Mouse (Mus musculus): ENCODE results near the gene Prss42. TPM values are rescaled to one million over a fixed set of nuclear protein-coding genes. Genes with fewer than 3 reads are reported as not detected.

Prss42 gene
- not detected for polyA plus RNA-seq (2014; fragmentation: Illumina TruSeq; extraction: RNeasy Lipid Tissue Mini Kit (QIAGEN cat#74804); ENCODE audit: low read depth, low replicate concordance)

GRCm38 (mm10) chr9:110797866-110798265 lies at the start of gene Prss42:
Gene Prss42, plus strand, starts transcription at chr9:110798166.

GRCm38 (mm10) chr9:110813789-110814188 lies 15.8 kb downstream of the Prss42 start, which contains the start of gene Prss44:
Gene Prss44, plus strand, starts transcription at chr9:110813994.

GRCm38 (mm10) chr9:110826390-110826789 lies 28.4 kb downstream of the Prss42 start, which contains the start of gene Prss43:
Gene Prss43, plus strand, starts transcription at chr9:110826690.

GRCm38 (mm10) chr9:110834411-110834810 lies 36.4 kb downstream of the Prss42 start, which contains the start of gene Prss45:
Gene Prss45, plus strand, starts transcription at chr9:110834588.

GRCm38 (mm10) chr9:110844206-110844605 lies 46.2 kb downstream of the Prss42 start, which contains the start of gene Prss46:
Gene Prss46, plus strand, starts transcription at chr9:110844506.

Other genes with a start within 250 kb of the Prss42 start
- not detected for gene Nradd, start 173.7 kb upstream of the Prss42 start, polyA plus RNA-seq (2014; fragmentation: Illumina TruSeq; extraction: RNeasy Lipid Tissue Mini Kit (QIAGEN cat#74804); ENCODE audit: low read depth, low replicate concordance)
- 0.12 TPM for gene Nbeal2, start 144.0 kb upstream of the Prss42 start, polyA plus RNA-seq (2014; fragmentation: Illumina TruSeq; extraction: RNeasy Lipid Tissue Mini Kit (QIAGEN cat#74804); ENCODE audit: low read depth, low replicate concordance)
- gene Ccdc12, start 141.7 kb upstream of the Prss42 start, polyA plus RNA-seq (2014; fragmentation: Illumina TruSeq; extraction: RNeasy Lipid Tissue Mini Kit (QIAGEN cat#74804); ENCODE audit: low read depth, low replicate concordance), result not detected
- not detected for gene Myl3, start 56.3 kb upstream of the Prss42 start, polyA plus RNA-seq (2014; fragmentation: Illumina TruSeq; extraction: RNeasy Lipid Tissue Mini Kit (QIAGEN cat#74804); ENCODE audit: low read depth, low replicate concordance)
- gene Pth1r, start 51.0 kb upstream of the Prss42 start, polyA plus RNA-seq (2014; fragmentation: Illumina TruSeq; extraction: RNeasy Lipid Tissue Mini Kit (QIAGEN cat#74804); ENCODE audit: low read depth, low replicate concordance), result 10.3 TPM
- gene Prss44, start 15.8 kb downstream of the Prss42 start, polyA plus RNA-seq (2014; fragmentation: Illumina TruSeq; extraction: RNeasy Lipid Tissue Mini Kit (QIAGEN cat#74804); ENCODE audit: low read depth, low replicate concordance), result not detected
- gene Prss43, start 28.5 kb downstream of the Prss42 start, polyA plus RNA-seq (2014; fragmentation: Illumina TruSeq; extraction: RNeasy Lipid Tissue Mini Kit (QIAGEN cat#74804); ENCODE audit: low read depth, low replicate concordance), result not detected
- not detected for gene Prss45, start 36.4 kb downstream of the Prss42 start, polyA plus RNA-seq (2014; fragmentation: Illumina TruSeq; extraction: RNeasy Lipid Tissue Mini Kit (QIAGEN cat#74804); ENCODE audit: low read depth, low replicate concordance)
- gene Prss46, start 46.3 kb downstream of the Prss42 start, polyA plus RNA-seq (2014; fragmentation: Illumina TruSeq; extraction: RNeasy Lipid Tissue Mini Kit (QIAGEN cat#74804); ENCODE audit: low read depth, low replicate concordance), result not detected
- gene Prss50, start 59.8 kb downstream of the Prss42 start, polyA plus RNA-seq (2014; fragmentation: Illumina TruSeq; extraction: RNeasy Lipid Tissue Mini Kit (QIAGEN cat#74804); ENCODE audit: low read depth, low replicate concordance), result not detected
- gene Als2cl, start 81.7 kb downstream of the Prss42 start, polyA plus RNA-seq (2014; fragmentation: Illumina TruSeq; extraction: RNeasy Lipid Tissue Mini Kit (QIAGEN cat#74804); ENCODE audit: low read depth, low replicate concordance), result 2.6 TPM
- 4.1 TPM for gene Tmie, start 81.9 kb downstream of the Prss42 start, polyA plus RNA-seq (2014; fragmentation: Illumina TruSeq; extraction: RNeasy Lipid Tissue Mini Kit (QIAGEN cat#74804); ENCODE audit: low read depth, low replicate concordance)
- not detected for gene Fam240a, start 118.7 kb downstream of the Prss42 start, polyA plus RNA-seq (2014; fragmentation: Illumina TruSeq; extraction: RNeasy Lipid Tissue Mini Kit (QIAGEN cat#74804); ENCODE audit: low read depth, low replicate concordance)
- not detected for gene Tdgf1, start 148.0 kb downstream of the Prss42 start, polyA plus RNA-seq (2014; fragmentation: Illumina TruSeq; extraction: RNeasy Lipid Tissue Mini Kit (QIAGEN cat#74804); ENCODE audit: low read depth, low replicate concordance)
- gene Lrrc2, start 153.4 kb downstream of the Prss42 start, polyA plus RNA-seq (2014; fragmentation: Illumina TruSeq; extraction: RNeasy Lipid Tissue Mini Kit (QIAGEN cat#74804); ENCODE audit: low read depth, low replicate concordance), result not detected
- 3.0 TPM for gene Rtp3, start 192.4 kb downstream of the Prss42 start, polyA plus RNA-seq (2014; fragmentation: Illumina TruSeq; extraction: RNeasy Lipid Tissue Mini Kit (QIAGEN cat#74804); ENCODE audit: low read depth, low replicate concordance)
- 0.36 TPM for gene Ltf, start 221.1 kb downstream of the Prss42 start, polyA plus RNA-seq (2014; fragmentation: Illumina TruSeq; extraction: RNeasy Lipid Tissue Mini Kit (QIAGEN cat#74804); ENCODE audit: low read depth, low replicate concordance)